Mouse (Mus musculus) megakaryocyte-erythroid progenitor cell, adult 5-6 weeks (primary cell): ENCODE measurements around the gene Mettl8. TPM values are rescaled to one million over a fixed set of nuclear protein-coding genes. Genes with fewer than 3 reads are reported as not detected.

Experiments
- ATAC-seq: replicated peaks from 2 replicates; pipeline ENCODE4 v1.8.0; 2016; ENCODE audit warnings: mild to moderate bottlenecking, inconsistent platforms; ENCODE audit not compliant: severe bottlenecking, poor library complexity, low FRiP score, low TSS enrichment
- total RNA-seq, 2 experiments: library from RNA; stranded (forward) in 1 of 2; stranded (reverse) in 1 of 2; fragments of 200-1000, 215-1000 nt in 1 of 2; fragments of >200 nt in 1 of 2; fragmentation: Nextera tagmentation in 1 of 2; gene quantifications; 2 replicates each; pipeline ENCODE4 v1.2.3; 2014 to 2017

The Mettl8 gene
- total RNA-seq (2014; fragmentation: Nextera tagmentation) = 74.2 and 84.3 TPM in 2 replicates
- 37.6 and 40.3 TPM in 2 replicates for total RNA-seq (2017)

DNA sequence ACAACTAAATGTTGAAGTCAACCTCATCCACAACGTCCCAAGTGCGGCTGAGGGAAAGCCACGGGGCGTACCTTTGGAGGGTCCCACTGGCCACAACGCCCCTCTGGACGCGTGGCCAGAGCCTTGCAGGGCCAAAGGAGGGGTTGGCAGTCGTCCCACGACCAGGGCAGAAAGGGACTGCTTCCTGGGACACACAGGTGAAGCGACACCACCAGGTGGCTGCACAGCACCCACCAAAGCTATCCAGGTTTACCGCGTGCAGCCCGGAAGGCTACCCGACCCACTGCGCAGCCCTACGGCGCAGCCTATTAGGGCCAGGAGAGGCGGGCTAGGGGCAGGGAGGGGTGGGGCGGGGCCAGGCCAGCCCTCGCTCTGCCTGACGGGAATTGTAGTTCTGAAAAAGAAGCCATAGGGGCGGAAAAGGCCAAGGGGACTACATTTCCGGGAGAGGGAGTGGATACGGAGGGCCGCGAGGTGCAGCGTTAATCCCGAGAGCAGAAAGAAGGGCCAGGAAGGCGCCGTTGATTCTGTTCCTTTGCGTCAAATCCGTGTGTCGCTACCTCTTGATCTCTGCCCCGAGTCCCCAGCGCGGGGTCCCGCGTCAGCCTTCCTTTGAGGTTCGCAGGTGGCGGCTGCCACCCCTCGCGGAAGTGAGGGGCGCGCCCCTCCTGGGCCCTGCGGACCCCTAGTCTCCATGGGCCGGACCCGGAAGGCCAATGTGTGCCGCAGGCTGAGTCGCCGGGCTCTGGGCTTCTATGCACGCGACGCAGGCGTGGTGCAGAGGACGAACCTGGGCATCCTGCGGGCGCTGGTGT is at the start of gene Mettl8, which contains the start of gene Dcaf17:
Gene Mettl8, minus strand, starts transcription at position 284 of the 815 bp plus-strand sequence.
Gene Dcaf17, plus strand, starts transcription at position 29 of the 815 bp plus-strand sequence.
- ATAC-seq = peak; percentile 97

DNA sequence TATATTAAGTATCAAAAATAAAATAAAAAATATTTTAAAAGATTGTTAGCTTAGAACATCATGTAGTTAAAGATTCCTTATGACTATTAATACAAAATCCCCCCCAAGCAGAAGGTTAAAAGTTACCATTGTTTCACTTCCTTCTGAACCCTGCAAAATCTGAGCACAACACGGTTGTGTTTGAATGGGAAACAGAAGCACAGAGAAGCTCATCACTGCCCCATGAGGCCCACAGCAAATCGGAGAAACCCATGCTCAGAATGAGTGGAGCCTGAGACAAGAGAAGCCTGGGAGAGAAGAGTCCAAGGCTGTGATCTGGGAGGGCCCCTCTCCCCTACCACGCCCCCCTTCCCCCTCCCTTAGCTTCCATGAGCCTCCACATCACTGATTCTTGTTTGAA is 49.3 kb upstream of the Mettl8 start:
- no peak for ATAC-seq

DNA sequence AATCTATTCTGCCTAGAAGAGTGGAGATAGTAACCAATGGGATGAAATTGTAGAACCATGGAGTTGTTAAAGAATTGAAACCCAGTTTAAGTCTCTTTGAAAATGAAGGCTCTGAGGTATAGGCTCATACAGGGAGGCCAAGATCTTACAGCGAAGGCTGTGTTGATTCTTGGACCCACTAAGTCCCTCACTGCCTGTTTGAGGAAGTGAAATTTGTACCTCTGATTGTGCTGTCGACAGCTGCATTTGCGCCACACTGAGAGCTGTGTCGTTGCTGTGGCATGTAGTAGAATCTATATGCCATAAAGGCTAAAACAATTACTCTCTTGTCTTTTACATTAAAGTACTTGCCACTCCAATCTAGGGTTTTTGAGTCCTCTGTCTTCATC is 47.9 kb upstream of the Mettl8 start:
- no peak for ATAC-seq

DNA sequence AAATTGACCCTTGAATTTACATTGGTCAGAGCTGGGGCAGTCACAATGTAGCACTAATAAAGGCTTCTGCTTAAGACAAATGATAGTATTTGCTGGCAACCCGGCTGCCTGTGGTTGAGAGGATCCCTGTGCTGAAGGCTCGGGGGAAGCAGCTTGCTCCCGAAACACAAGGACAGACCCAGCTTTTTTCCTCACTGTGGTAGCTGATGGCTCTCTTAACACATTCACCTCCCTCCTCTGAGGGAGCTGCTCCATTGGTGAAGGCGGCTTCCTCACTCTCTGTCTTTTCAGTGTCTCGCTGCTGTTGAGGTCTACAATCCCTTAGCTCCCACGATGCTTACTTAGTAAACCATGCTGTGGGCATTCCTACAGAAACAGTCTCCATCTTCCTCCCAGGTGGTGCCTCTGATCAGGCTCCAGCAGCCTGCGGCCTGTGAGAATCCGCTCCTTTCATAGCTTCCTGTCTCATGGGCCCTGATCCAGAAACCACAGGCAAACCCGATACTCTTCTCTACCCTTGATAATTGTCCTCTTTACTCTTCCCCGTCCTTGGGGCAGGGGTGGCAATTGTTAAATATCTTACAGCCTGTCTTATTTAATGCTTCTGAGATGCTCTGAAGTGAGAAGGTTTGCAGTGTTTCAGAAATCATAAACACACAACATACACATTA is 47.4 kb upstream of the Mettl8 start:
- 0 out of 2 replicates have a peak, but pooled peaks have one; percentile 13 for ATAC-seq

DNA sequence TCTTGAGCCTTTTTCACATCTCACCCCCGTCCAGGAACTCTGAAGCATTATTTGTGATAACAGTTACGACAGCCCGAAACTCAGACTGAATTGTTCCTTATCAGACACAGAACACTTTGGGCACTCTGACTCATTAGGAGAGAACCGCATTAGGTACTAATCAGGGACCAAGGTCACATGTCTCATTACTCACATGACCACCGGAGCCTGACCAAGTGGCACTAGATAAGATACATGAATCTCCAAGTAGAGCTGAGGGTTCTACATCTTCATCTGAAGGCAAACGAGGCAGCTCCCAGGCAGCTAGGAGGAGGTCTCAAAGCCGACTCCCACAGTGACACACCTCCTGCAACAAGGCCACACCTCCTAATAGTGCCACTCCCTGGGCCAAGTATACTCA is 40.8 kb upstream of the Mettl8 start:
- peak; percentile 95 for ATAC-seq

DNA sequence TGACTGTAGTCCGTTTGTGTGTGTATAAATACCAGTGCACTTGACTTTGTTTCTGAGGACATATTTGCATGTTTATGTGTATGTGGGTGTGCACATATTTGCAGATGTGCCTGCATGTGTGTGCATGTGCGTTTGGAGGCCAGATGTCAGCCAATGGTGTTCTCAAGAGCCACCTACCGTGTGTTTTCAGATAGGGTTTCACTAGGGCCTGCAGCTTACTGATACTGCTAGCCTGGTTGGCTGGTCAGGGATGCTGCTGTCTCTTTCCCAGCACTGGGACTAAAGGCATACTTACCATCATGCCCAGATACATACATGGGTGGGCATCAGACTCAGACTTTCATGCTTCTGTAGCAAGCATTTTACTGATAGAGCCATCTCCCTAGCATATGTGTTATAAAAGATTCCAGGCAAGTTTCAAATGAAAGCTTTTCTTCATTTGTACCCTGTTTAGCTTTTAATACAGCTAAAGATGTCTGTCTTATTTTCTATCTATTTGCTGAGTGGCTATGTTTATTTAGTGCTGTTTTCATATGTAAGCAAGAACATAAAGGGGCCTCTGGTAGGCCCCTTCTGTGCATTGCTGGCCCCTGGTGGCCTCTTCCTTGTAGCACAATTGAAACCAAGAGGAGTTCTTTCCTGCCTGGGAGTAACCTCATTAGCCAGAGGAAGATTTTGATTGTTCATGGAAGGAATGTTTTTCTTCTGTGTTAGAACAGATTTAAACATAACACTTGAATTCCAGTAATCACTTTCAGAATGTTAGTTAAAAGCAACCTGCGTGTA is 35.5 kb upstream of the Mettl8 start:
- peak; percentile 91 for ATAC-seq

DNA sequence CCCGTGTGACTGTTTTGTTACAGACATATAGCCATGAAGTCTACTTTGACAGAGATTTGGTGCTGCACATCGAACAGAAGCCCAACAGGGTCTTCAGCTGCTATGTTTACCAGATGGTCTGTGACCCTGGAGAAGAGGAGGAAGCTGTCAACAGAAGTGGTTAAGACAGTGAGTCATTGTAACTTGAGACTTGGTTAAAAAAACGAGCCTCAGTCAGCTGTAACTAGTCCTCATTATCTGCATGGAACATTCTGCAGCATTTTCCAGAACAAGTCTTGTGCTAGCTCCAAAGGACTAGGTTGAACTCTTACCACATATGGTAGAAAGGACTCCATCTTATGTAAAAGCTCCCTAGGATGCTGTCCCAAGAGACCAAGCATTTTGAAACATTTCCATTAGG is 34.4 kb upstream of the Mettl8 start:
- no peak for ATAC-seq

DNA sequence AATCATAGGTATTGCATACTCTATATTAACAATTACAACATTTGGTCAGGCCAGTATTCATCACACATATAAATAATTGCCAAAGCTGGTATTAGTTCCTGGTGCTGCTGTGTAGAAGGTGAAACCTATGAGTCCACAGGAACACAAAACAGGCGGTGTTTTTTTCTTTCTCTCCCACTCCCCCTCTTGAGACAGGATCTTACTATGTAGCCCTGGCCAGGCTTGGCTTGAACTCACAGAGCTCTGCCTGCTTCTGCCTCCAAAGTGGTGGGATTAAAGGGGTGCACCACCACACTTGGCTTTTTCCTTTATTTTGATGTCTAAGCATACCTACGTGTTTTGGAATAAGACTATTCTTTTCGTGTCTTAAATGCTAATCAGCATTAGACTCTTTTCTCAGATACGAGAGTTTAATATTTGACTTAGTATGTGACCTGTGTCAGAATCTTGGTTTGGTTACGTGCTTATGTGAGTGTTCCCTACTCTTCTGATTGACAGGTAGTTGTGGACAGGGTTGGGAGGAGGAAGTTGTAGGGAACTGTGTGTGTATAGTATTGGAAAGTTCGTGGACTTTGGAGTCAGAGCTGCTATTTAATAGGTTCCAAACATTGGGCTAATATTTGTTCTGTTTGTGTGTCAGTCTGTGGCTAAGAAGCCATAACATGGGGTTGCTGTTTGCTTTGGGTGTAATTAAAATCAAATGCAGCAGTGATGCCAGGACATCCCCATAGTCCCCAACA is 28.2 kb upstream of the Mettl8 start:
- ATAC-seq = no peak

DNA sequence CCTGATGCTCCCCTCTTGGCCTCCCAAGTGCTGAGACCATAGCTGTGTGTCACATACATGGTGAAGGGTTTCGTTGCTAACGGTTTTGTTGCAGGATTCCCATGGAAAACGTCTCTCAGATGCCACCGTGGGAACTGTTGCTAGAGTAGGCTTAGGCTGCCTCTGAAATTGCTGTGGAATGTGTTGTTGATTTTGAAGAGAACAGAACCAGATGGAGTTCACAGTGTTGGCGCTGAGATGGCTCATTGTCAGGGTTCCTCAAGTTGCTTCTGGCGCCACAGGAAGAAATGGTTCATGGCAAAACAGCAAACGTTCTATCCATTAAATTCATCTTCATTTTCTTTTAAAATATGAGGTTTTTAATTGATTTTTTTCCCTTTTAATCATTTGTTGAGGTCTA is 27.0 kb upstream of the Mettl8 start:
- no peak for ATAC-seq

DNA sequence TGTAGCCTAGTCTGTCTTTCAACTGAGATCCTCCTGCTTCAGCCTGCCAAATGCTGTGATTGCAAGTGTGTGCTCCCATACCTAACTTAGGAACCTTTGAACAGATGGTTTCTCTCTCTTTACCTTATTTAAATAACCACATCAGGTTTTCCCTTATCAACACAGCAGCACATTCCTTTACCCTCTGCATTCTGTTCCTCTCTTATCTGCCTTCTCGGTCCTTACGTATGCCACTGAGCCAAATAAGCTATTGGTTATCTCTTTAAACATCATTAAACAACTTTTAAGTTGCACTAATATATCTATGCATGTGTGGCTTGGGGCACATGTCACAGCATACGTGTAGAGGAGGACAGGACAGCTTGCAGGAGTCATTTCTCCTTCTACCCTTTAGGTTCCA is 18.4 kb upstream of the Mettl8 start:
- peak; percentile 99 for ATAC-seq

DNA sequence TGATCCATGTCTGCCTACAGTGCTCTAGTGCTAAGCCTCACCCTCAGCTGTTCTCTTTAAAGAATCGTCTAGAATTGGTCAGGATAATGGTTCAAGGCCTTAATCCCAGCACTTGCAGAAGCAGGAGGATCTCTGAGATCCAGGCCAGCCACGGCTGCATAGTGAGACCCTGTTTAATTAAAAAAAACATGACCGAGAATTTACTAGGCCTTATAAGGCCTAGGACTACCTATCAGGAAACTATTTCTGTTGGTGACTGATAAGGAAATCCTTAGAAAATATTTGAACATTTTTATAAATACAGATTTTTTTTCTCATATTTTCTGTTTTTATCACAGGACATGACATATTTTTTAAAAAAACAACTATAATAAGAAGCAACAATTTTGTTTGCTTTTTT is 17.9 kb upstream of the Mettl8 start:
- no peak for ATAC-seq

DNA sequence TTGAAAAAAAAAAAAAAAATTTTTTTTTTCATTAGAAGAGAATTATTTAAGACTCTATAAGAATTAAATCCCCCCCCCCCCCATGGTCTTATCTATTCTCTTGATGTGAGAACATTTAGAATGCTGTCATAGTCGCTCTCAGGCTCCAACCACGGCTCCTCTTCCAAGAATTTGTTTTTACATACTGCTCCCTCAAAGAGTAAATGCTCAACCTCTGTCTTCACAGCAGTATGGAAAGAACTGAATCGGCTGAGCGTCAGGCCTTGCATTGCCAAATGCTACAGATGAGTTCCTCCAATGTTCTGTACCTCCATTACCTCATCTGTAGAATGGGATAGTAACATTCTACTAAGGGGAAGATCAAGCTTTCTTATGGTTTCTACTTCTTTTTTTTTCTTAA is 16.2 kb upstream of the Mettl8 start:
- ATAC-seq = no peak

DNA sequence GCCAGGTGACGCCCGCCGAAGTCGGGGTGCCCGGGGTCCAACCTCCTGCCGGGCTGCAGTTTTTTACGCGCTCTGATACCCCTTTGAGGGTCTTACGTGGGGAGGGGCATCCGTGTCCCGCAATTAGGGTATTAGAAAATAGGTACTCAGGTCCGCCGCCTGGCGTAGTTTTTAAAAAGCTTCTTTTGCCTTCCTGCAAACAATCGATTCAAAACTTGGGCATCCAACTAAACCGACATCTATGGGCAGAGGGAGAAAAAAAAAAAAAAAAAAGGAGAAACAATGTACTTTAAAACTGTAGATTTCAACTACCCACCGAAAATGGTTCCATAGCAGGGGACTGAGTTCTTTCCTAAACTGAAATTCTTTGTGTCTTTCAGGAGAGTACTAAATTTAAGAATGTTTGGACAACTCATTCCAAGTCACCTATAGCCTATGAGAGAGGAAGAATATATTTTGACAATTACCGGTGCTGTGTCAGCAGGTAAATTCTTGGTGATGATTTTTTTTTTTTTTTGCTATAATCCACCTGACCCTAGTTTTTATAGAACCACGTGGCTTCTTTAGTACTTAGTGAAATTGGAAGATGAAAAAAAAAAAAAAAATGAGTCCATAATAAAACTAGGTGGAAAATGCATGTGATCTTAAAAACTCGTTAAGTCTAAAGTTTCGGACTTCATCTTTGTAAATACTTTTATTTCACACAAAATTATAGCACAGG is 892 bp upstream of the Mettl8 start:
- ATAC-seq = no peak

DNA sequence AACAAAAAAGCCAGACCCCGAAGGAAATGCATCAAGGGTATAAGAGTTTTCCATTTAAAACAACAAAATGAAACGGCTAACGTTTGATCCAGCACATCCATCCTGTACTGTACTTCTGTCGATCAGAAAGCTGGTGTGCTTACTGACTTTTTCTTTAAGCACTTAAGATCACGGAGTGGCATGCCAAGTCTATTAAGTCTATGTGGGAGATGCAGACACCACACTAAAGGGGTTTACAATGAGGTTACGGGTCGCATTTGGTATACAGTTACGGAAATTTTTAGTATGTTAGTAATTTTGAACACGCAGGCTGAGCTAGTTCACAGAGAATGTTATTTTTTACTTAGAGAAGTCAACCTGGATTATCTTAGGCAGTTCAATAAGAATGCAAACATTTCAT is 667 bp downstream of the Mettl8 start:
- ATAC-seq = no peak

DNA sequence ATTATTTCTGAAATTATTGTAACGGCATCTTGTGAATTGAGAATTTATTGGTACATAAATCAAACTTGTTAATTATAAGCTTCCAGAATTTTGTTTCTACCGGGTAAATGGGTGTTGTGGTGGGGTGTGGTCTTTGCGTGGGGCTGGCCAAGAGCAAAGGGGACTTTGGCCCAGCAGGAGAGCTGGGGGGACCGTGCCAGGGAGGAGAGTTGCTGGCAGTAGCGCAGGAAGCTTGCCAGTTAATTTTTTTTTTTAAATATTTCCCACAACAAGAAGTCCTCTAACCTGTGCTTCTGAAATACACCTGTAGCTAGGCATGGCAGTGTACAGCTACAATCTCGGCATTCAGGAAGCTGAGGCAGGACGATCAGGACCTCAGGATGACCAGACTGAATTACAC is 4.9 kb downstream of the Mettl8 start:
- ATAC-seq = no peak

DNA sequence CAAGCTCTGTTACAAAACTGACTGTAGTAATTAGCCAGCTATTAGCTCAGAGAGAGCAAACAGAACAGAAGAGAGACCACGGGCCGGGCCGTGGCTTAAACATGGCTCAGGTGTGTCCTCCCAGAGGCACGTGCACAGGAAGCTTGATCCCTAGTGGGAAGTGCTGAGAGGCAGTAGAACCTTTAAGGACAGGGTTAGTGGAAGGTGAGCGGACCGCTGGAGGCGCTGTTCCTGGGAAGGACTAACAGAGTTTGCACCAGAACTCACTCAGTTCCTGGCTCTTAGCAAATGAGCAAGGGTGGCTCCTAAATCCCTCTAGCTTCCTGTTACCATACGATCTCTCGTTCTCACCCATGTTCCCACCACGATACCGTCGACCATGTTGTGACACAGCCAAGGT is 6.5 kb downstream of the Mettl8 start:
- peak; percentile 43; the same call in 1 of the 2 replicates for ATAC-seq

DNA sequence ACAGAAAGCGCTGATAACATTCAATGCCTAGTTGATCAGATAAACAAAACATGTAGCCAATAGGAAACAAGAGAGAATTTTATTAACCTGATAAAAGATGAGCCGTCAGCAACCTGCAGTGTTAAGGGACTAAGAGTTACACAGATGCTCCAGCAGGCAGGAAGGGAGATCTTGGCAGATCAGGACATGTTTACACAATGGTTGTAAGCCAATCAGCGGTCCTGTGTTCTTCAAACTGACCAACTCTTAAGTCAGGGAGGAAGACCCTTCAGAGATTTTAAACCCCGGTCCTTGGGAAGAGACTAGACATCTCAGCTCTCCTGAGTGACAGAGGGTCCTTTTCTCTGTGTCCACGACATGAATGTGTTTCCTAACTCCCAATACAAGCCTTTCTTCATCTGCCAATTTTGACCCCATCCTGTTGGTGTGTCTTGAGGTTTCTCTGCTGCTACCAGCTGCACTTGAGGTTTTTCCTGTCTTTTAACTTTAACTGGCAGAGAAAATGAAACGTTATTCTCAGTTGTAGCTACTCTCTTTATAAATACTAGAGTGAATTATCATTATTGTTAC is 8.5 kb downstream of the Mettl8 start:
- ATAC-seq = no peak; the same call in 1 of the 2 replicates

DNA sequence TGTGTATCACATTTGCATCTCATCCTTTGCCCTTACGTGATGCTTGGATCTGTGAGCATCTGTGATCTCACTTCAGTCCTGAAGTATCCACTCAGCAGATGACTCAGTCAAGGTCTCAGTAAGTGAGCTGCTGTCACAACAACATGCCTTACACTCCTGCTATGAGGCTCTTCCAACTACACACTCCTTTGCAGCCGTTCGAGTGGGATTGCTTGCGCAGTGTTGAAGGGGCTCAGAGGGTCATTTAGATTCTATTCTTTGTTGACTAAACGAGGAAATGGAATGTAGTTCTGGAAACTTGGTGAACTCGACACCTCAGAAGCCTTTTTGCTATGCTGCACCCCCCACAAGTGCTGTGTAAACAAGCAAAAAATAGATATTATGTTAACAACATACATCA is 9.2 kb downstream of the Mettl8 start:
- no peak for ATAC-seq
